Mouse (Mus musculus) midbrain, embryonic 10.5 days (tissue): ENCODE measurements around the gene Slc12a8. TPM values are rescaled to one million over a fixed set of nuclear protein-coding genes. Genes with fewer than 3 reads are reported as not detected.
A peak's percentile ranks its signal among the peaks of the same experiment; 100 is the strongest.

Experiments
- DNase-seq: peaks from one replicate; pipeline ENCODE4 v3.0.0-alpha.2; 2017; ENCODE audit warnings: low spot score
- H3K27ac ChIP-seq: fragments of 300-500 bp; sonication (generic); replicated peaks from 2 replicates; pipeline ENCODE4 v1.5.1; 2016; ENCODE audit warnings: mild to moderate bottlenecking
- H3K27me3 ChIP-seq: fragments of 300-500 bp; sonication (generic); 2 replicates; pipeline ENCODE4 v1.6.1; 2016; ENCODE audit warnings: low read depth, mild to moderate bottlenecking; ENCODE audit not compliant: poor library complexity, severe bottlenecking
- H3K36me3 ChIP-seq: fragments of 300-500 bp; sonication (generic); 2 replicates; pipeline ENCODE4 v1.6.1; 2016; ENCODE audit warnings: mild to moderate bottlenecking, moderate library complexity
- H3K4me1 ChIP-seq: fragments of 300-500 bp; sonication (generic); 2 replicates; pipeline ENCODE4 v1.6.1; 2016
- H3K4me3 ChIP-seq: fragments of 300-500 bp; sonication (generic); 2 replicates; pipeline ENCODE4 v1.5.1; 2016; ENCODE audit warnings: mild to moderate bottlenecking, moderate library complexity
- H3K9me3 ChIP-seq: fragments of 300-500 bp; sonication (generic); replicated peaks from 2 replicates; pipeline ENCODE4 v1.6.1; 2016; ENCODE audit warnings: mild to moderate bottlenecking
- WGBS: fragments of 180-500 bp; shearing (Covaris S2); methylation state at CpG from one replicate; pipeline ENCODE4 v1.1.7; 2016; 5-methylcytosine and 5-hydroxymethylcytosine counted together
- polyA plus RNA-seq: library from polyadenylated mRNA; unstranded; fragments of >200 nt; fragmentation: Nextera tagmentation; extraction: Ambion mirVana; gene quantifications from 2 replicates; pipeline ENCODE4 v1.2.1, GENCODE M21; 2016

Slc12a8 gene
- polyA plus RNA-seq, 1 experiment from 2014 or later, result 1.9 TPM

- peaks cover 43% of the 10 kb centered on the region for H3K4me1 ChIP-seq
- no peaks in the 10 kb centered on the region for H3K36me3 ChIP-seq
- H3K4me3 ChIP-seq, result no peak overlapping the region
- peaks cover 4% of the 10 kb centered on the region; the same call in 1 of the 2 replicates for H3K9me3 ChIP-seq
- 84% methylated on average over 3 of the region's 3 CpGs for WGBS
- no peak for DNase-seq
- H3K27ac ChIP-seq, result peak overlapping the region; percentile 74
- H3K27me3 ChIP-seq, result no peaks in the 10 kb centered on the region
Observed at GRCm38 (mm10) chr16:33578462-33578861, 61.3 kb downstream of the Slc12a8 start.

GRCm38 (mm10) chr16:33580331-33580730 is 63.2 kb downstream of the Slc12a8 start:
- H3K4me1 ChIP-seq, result peaks cover 62% of the 10 kb centered on the region
- no peak overlapping the region for H3K4me3 ChIP-seq
- no peak for DNase-seq
- no peaks in the 10 kb centered on the region for H3K36me3 ChIP-seq
- peak overlapping the region; percentile 88 for H3K27ac ChIP-seq
- no peaks in the 10 kb centered on the region for H3K27me3 ChIP-seq
- WGBS, result 76% methylated on average over 2 of the region's 2 CpGs
- peaks cover 4% of the 10 kb centered on the region; the same call in 1 of the 2 replicates for H3K9me3 ChIP-seq

DNA sequence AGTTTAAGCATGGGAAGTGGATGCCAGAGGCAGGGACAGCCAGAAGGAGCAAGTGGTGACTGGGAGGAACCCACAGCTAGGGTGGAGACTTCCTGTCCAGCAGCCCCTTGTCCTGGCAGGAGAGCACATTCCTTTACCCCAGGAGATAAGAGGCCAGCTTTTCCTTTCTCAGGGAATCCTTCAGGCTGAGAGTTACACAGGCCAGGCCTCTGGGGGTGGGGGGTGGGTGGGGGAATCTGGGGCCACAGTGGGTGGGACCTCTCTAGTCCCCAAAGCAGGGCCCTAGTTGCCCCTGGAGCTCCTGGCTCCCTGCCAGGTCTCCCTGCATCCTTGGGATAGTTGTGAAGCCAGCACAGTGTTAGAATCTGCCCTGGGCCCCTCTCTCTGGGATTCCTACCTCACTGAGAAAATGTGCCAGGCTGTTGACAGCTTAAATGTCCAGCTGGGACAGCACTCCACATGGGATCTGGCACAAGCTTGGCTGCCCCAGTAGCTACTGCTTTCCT is 63.7 kb downstream of the Slc12a8 start:
- H3K4me1 ChIP-seq, result peaks cover 67% of the 10 kb centered on the region

GRCm38 (mm10) chr16:33581661-33582099 is 64.6 kb downstream of the Slc12a8 start:
- H3K4me3 ChIP-seq, result no peak overlapping the region
- peak overlapping the region; percentile 88 for H3K27ac ChIP-seq
- no peaks in the 10 kb centered on the region for H3K27me3 ChIP-seq
- 61% methylated on average over 4 of the region's 4 CpGs for WGBS
- H3K4me1 ChIP-seq, result peaks cover 71% of the 10 kb centered on the region
- no peaks in the 10 kb centered on the region for H3K36me3 ChIP-seq
- peaks cover 4% of the 10 kb centered on the region; the same call in 1 of the 2 replicates for H3K9me3 ChIP-seq
- no peak for DNase-seq

More for the DNA sequence above, 63.7 kb downstream of the Slc12a8 start:
- peaks cover 4% of the 10 kb centered on the region; the same call in 1 of the 2 replicates for H3K9me3 ChIP-seq
- H3K27me3 ChIP-seq, result no peaks in the 10 kb centered on the region
- H3K27ac ChIP-seq, result peak overlapping the region; percentile 88
- no peak overlapping the region; the same call in 1 of the 2 replicates for H3K4me3 ChIP-seq
- no peak for DNase-seq
- no peaks in the 10 kb centered on the region for H3K36me3 ChIP-seq

GRCm38 (mm10) chr16:33582495-33582894 is 65.4 kb downstream of the Slc12a8 start:
- peak overlapping the region; percentile 88 for H3K27ac ChIP-seq

GRCm38 (mm10) chr16:33583333-33583732 is 66.2 kb downstream of the Slc12a8 start:
- 0 out of 2 replicates have a peak overlapping the region, but pooled peaks have one; percentile 31 for H3K4me3 ChIP-seq
- DNase-seq, result no peak
- no peaks in the 10 kb centered on the region for H3K36me3 ChIP-seq
- peaks cover 70% of the 10 kb centered on the region for H3K4me1 ChIP-seq
- H3K9me3 ChIP-seq, result peaks cover 4% of the 10 kb centered on the region; the same call in 1 of the 2 replicates
- WGBS, result 65% methylated on average over 3 of the region's 3 CpGs
- no peaks in the 10 kb centered on the region for H3K27me3 ChIP-seq
- H3K27ac ChIP-seq, result peak overlapping the region; percentile 91

More at GRCm38 (mm10) chr16:33582495-33582894, 65.4 kb downstream of the Slc12a8 start:
- DNase-seq, result no peak
- Histone ChIP-seq H3K9me3 (peaks cover 4% of the 10 kb centered on the region; the same call in 1 of the 2 replicates), H3K4me3 (no peak overlapping the region), H3K36me3 (no peaks in the 10 kb centered on the region), H3K27me3 (no peaks in the 10 kb centered on the region), H3K4me1 (peaks cover 72% of the 10 kb centered on the region)
- WGBS, result 96% methylated on average over 8 of the region's 8 CpGs

DNA sequence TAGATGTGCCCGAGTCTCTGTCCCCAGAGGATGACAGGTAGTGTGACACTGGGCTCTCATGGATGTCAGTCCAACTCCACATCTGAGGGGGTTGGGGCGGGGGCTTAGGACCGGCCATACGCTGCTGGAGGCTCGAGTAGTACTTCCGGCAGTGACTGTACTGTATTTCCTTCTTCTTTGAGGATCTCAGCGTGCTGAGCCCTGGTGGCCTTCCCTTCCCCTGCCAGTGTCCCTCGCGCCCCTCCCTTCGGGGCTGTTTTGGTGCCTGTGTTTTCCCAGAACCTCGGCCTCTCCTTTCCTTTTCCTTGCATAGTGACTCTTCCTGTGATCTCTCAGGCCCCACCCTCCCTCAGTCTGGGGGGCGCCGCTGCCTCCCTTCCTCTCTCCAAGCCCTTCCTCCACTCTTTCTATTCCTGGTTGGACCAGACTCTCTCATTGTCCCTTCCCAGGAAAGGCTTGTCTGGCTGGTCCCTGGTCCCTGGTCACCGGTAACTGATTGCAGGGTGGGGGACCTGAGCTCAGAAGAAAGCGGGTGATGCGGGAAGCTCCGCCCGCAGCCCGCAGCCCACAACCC is 66.8 kb downstream of the Slc12a8 start:
- no peaks in the 10 kb centered on the region for H3K27me3 ChIP-seq
- H3K36me3 ChIP-seq, result no peaks in the 10 kb centered on the region
- peak; percentile 52 for DNase-seq
- H3K27ac ChIP-seq, result peak overlapping the region; percentile 91
- peaks cover 73% of the 10 kb centered on the region for H3K4me1 ChIP-seq
- WGBS, result 21% methylated on average over 19 of the region's 19 CpGs
- H3K4me3 ChIP-seq, result peak overlapping the region; percentile 31
- peaks cover 4% of the 10 kb centered on the region; the same call in 1 of the 2 replicates for H3K9me3 ChIP-seq

GRCm38 (mm10) chr16:33584455-33585082 is 67.4 kb downstream of the Slc12a8 start:
- H3K27me3 ChIP-seq, result no peaks in the 10 kb centered on the region
- WGBS, result 20% methylated on average over 13 of the region's 13 CpGs
- peak overlapping the region; percentile 31 for H3K4me3 ChIP-seq
- peak; percentile 69 for DNase-seq
- no peaks in the 10 kb centered on the region for H3K9me3 ChIP-seq
- no peaks in the 10 kb centered on the region for H3K36me3 ChIP-seq
- peaks cover 79% of the 10 kb centered on the region for H3K4me1 ChIP-seq
- peak overlapping the region; percentile 91 for H3K27ac ChIP-seq

DNA sequence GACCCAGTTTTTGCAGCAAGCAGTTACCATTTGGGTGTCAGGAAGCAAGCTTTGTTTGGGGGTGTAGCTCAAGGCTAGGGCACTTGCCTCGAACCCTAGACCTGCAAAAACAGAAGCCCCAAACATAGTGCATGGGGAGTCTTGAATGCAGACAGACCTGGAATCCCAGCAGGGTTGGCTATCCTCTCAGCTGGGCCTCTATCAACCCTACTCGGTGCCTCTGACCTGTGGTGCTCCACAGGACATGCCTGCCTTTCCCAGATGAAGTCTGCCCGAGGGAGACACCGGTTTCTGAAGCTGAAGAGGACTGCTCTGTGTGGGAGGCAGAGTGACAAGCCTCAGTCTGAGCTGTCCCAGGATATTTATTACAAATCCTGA is 67.9 kb downstream of the Slc12a8 start:
- Histone ChIP-seq H3K4me1 (peaks cover 83% of the 10 kb centered on the region), H3K36me3 (no peaks in the 10 kb centered on the region), H3K4me3 (no peak overlapping the region), H3K27ac (peak overlapping the region; percentile 91), H3K27me3 (no peaks in the 10 kb centered on the region), H3K9me3 (no peaks in the 10 kb centered on the region)
- DNase-seq, result no peak
- WGBS, result 22% methylated on average over 4 of the region's 4 CpGs

DNA sequence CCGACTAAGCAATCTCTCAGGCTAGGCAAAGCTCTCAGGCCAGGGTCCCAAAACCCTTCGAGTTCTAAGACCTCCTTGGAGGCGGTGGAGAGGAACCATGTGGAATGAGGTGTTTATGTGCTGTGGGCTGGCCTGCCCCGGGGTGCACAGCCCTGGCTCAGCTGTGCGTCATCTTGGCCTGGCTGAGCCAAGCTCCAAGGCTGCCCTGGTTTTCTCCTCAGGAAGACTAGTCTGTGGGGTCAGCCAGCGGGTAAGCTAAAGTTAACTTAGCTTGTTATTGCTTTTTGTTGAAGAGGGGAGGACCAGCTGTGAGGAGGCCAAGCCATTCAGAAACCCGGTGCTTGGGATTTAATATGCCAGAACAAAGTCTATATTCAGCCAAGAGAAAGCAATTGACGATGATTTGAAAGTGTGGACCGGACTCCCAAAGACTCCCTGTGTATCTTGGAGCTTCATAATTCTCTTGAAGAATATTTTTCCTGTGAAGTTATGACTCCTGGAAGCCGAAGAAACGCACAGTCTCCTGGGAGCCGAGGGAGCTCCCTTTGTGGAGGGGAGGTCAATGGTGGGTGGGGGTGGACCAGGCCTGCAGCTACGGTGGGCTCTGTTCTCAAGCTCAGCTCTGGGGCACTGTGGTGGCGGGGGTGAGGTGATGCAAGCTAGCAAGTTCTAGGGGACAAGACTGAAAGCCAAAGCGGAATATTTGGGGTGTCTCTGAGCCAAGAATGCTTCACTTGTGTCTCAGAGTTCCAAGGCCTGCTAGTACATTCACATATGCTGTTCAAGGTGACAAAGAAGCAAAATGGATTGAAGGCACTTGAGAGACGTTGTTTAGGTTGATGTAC is 70.4 kb downstream of the Slc12a8 start:
- no peak for DNase-seq
- no peaks in the 10 kb centered on the region for H3K27me3 ChIP-seq
- 84% methylated on average over 16 of the region's 16 CpGs for WGBS
- H3K9me3 ChIP-seq, result no peaks in the 10 kb centered on the region
- H3K36me3 ChIP-seq, result no peaks in the 10 kb centered on the region
- peak overlapping the region; percentile 91 for H3K27ac ChIP-seq
- peaks cover 75% of the 10 kb centered on the region for H3K4me1 ChIP-seq
- H3K4me3 ChIP-seq, result no peak overlapping the region

- Histone ChIP-seq H3K4me3 (no peak overlapping the region), H3K27me3 (no peaks in the 10 kb centered on the region), H3K4me1 (peaks cover 82% of the 10 kb centered on the region), H3K9me3 (no peaks in the 10 kb centered on the region), H3K36me3 (no peaks in the 10 kb centered on the region), H3K27ac (peak overlapping the region; percentile 79)
- DNase-seq, result no peak
- 76% methylated on average over 2 of the region's 2 CpGs for WGBS
Observed at GRCm38 (mm10) chr16:33588845-33589244, 71.7 kb downstream of the Slc12a8 start.

GRCm38 (mm10) chr16:33590438-33590837 is 73.3 kb downstream of the Slc12a8 start:
- Histone ChIP-seq H3K4me3 (no peak overlapping the region), H3K36me3 (no peaks in the 10 kb centered on the region), H3K4me1 (peaks cover 77% of the 10 kb centered on the region), H3K9me3 (no peaks in the 10 kb centered on the region), H3K27me3 (no peaks in the 10 kb centered on the region), H3K27ac (peak overlapping the region; percentile 79)
- 89% methylated on average over 3 of the region's 3 CpGs for whole genome bisulfite sequencing
- no peak for DNase-seq
